Mouse (Mus musculus): ENCODE measurements at regions not wholly inside any gene's neighbourhood (a gene's known extent, or its start where the extent isn't known, plus 50 kb on each side); places are given as distances from the start of the nearest gene placed in this dataset.
"Not testable (repeated sequence)": the region's sequence is repeated elsewhere in the genome, so short reads cannot be mapped to it uniquely, and the experiment has no call there.

- no peak for DNase-seq
These were observed 785.6 kb upstream of the Sox9 start for GRCm38 (mm10) chr11:111996395-111996794.

DNA sequence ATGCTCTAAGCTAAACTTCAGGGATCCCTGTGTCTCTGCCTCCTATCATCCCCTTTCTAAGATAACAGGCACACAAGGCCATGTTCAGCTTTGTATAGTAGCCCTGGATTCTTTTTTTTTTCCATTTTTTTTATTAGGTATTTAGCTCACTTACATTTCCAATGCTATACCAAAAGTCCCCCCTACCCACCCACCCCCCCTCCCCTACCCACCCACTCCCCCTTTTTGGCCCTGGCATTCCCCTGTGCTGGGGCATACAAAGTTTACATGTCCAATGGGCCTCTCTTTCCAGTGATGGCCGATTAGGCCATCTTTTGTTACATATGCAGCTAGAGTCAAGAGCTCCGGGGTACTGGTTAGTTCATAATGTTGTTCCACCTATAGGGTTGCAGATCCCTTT, 771.2 kb upstream of the Sox9 start:
- not testable (repeated sequence) for DNase-seq

DNA sequence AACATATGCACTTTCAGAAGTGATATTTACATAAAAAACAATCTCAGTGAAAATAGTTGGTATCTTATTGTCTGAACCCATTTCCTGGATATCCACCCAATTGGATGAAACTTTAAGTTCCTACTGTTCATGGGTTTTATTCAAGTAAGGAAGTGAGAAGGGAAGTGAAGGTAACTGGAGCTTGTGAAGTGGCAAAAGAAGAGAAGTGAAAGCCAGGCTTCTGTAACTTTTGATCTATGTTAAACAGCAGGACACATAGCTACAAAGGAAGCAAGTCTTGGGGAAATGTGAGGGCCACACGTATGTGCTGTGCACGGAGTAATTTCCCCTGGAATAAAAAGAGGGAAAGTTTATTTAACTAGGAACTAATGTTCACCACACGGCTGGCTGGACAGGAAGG, 764.1 kb upstream of the Sox9 start:
- no peak for DNase-seq

GRCm38 (mm10) chr11:112028031-112028430, 754.0 kb upstream of the Sox9 start:
- DNase-seq = no peak

- DNase-seq = no peak
These were observed 743.3 kb upstream of the Sox9 start for GRCm38 (mm10) chr11:112038741-112039140.

- no peak for DNase-seq
These were observed 737.6 kb upstream of the Sox9 start for GRCm38 (mm10) chr11:112044455-112044854.

- no peak for DNase-seq
These were observed 736.7 kb upstream of the Sox9 start for GRCm38 (mm10) chr11:112045353-112045752.

- DNase-seq = no peak
These were observed 731.7 kb upstream of the Sox9 start for GRCm38 (mm10) chr11:112050362-112050761.

GRCm38 (mm10) chr11:112055591-112055990, 726.4 kb upstream of the Sox9 start:
- DNase-seq = no peak

DNA sequence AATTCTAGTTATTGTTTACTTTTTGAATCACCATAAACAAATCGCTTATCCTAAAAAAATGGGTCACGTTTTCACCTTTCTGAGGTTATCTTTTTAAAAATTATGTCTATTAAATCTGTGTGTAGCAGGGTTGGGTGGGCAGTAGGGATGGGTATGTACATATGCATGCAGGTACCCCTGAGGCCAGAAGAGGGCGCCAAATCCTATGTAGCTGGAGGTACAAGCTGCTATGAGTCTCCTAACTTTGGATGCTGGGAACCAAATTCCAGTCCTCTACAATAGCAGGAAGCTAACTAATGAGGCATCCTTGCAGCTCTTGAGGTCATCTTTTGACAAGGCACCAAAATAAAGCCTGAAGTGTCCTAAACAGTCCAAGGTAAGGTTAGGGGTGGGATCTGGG, 714.8 kb upstream of the Sox9 start:
- no peak for DNase-seq

DNA sequence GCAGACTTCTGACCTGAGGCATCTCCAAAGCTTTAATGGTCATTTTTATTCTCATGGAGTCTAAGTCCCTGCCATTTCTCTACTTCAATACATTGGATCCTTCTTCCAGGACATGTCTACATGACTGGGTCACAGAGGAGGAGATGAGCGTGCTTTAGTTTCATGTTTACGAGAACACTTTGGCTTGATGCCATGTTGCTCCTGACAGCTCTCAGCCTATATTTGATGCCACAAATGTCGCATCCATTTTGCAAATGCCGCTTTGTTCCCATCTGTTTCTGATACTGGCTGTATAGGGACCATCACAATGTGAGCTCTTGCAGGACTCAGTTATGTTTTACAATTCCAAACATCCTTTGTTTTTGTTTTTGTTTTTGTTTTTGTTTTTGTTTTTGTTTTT, 713.2 kb upstream of the Sox9 start:
- no peak for DNase-seq

DNA sequence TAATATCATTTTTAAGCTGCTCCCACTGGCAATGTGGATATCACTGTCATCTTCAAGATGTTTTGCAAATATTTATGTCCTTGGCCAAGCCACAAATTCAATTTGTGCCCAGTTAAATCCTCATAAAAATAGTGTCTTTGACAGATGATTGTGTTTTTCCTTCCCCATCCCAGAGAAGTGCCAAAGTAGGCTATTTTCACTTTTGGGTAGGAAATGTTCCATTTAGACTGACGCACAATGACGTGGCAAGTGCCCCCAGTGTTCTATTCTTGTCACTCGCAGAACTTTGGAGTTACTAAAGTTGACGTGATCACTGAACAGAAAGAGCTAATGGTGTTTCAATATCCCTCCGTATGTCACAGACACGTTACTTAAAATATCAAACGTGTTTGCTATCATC, 710.5 kb upstream of the Sox9 start:
- no peak for DNase-seq

GRCm38 (mm10) chr11:112081386-112081785, 700.6 kb upstream of the Sox9 start:
- no peak for DNase-seq

GRCm38 (mm10) chr11:112083019-112083418, 699.0 kb upstream of the Sox9 start:
- no peak for DNase-seq

GRCm38 (mm10) chr11:112092168-112092567, 689.9 kb upstream of the Sox9 start:
- no peak for DNase-seq

- no peak for DNase-seq
These were observed 687.0 kb upstream of the Sox9 start for GRCm38 (mm10) chr11:112095009-112095408.

DNA sequence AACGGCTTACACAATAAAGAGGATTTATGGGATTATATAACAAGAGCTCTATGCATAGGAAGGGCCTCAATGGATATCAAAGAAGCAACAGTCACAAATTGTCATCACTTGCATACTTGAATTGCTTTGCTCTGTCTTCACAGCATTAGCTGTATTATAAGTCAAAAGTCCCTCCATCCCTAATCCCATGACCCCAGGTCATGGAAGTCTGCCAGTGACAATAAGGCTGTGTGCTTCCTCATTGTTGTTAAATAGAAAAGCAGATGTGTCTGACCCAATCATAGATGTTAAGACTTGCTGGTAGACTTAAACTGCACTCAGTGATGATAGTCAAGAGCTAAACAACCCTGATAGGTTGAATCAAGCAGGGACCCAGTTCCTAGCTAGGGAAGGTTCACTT, 683.9 kb upstream of the Sox9 start:
- DNase-seq = no peak

- no peak for DNase-seq
These were observed 678.8 kb upstream of the Sox9 start for GRCm38 (mm10) chr11:112103252-112103651.

DNA sequence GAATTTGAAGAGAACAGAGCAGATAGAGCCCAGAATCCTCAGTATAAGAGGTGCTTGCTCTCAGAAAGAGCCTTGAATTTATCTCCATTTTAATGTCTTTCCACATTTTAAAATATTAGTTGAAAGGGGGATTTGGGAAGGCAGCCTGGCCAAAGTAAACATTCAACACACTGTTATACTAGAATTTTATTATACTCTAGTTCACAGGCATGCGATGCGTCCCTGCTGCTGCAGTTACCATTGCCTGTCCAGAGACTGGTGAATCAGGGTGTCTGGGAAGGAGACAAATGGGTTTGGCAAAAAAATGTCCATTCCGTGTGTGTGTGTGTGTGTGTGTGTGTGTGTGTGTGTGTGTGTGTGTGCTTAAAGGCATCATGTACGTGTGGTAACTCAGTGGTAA, 675.1 kb upstream of the Sox9 start:
- no peak for DNase-seq

- DNase-seq = no peak
These were observed 674.7 kb upstream of the Sox9 start for GRCm38 (mm10) chr11:112107314-112107713.

- no peak for DNase-seq
These were observed 661.0 kb upstream of the Sox9 start for GRCm38 (mm10) chr11:112121026-112121425.

DNA sequence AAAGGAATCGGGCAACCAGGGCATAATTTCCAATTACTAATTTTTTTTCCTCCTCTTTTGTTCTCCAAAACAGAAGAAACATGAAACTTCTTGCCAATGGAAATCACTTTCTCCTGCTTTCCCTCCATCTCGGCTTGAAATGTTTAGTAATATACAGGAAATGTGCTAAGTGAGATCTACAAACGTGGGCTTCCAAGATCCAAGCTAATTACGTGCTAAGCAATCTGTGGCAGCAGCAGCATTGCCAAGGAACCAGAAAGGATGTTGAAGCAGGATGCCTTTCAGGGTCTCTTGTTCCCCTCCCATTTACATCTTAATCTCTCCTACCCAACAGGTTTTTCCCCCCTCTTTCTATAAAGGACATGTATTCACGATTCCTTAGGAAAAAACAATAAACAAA, 660.2 kb upstream of the Sox9 start:
- DNase-seq = no peak

- DNase-seq = no peak
These were observed 656.6 kb upstream of the Sox9 start for GRCm38 (mm10) chr11:112125249-112125933.

DNA sequence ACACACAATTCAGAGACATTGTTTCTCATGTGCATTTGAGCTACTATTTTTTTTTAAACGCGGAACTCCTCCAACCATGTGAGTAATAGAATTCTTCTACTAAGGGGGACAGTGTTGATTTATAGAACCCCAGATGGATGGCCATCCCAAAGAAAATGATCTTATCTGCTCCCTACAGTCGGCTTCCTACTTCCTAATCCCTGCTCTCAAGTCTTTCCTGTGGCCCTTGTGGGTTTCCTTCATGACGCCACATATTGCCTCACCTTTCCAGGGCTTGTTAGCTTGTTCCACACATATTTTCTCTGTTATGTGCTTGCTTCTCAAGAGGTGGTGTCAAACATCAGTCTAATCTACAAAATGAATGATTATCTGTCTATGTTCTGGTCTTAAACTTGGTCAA, 651.9 kb upstream of the Sox9 start:
- DNase-seq = no peak

GRCm38 (mm10) chr11:112137401-112138020, 644.5 kb upstream of the Sox9 start:
- DNase-seq = no peak
